Mouse (Mus musculus) erythroblast, embryonic 14.5 days (primary cell): ENCODE data around the gene Fzd7. TPM values are rescaled to one million over a fixed set of nuclear protein-coding genes. Genes with fewer than 3 reads are reported as not detected.

Experiments used
- H3K27me3 ChIP-seq: 2 replicates; pipeline ENCODE4 v1.6.1; 2012; ENCODE audit warnings: inconsistent platforms; ENCODE audit not compliant: control insufficient read depth
- H3K36me3 ChIP-seq: 2 replicates; pipeline ENCODE4 v1.6.1; 2012; ENCODE audit warnings: mild to moderate bottlenecking, inconsistent platforms; ENCODE audit not compliant: control insufficient read depth
- H3K4me1 ChIP-seq: 2 replicates; pipeline ENCODE4 v1.6.1; 2012; ENCODE audit warnings: inconsistent platforms; ENCODE audit not compliant: control insufficient read depth
- H3K4me3 ChIP-seq: replicated peaks from 2 replicates; pipeline ENCODE3; 2012; ENCODE audit warnings: moderate library complexity, mild to moderate bottlenecking, inconsistent platforms
- H3K9me3 ChIP-seq: 2 replicates; pipeline ENCODE4 v1.6.1; 2012; ENCODE audit warnings: low read length, inconsistent platforms, mixed read lengths; ENCODE audit not compliant: control insufficient read depth
- GATA1 ChIP-seq: IDR thresholded peaks from 2 replicates; pipeline ENCODE4 v1.6.1; 2012; ENCODE audit warnings: low read length, inconsistent platforms, mixed read lengths
- TAL1 ChIP-seq: IDR thresholded peaks from 3 replicates; pipeline ENCODE4 v1.6.1; 2012; ENCODE audit warnings: low read length, inconsistent platforms, mixed read lengths
- polyA plus RNA-seq: library from polyadenylated mRNA; stranded (reverse); fragments of >175 nt; gene quantifications from 2 replicates; pipeline ENCODE4 v1.2.3, GENCODE M21; 2012

Fzd7 gene
- polyA plus RNA-seq, 1 experiment: 0.02 TPM

- no peak for TF ChIP-seq TAL1
- TF ChIP-seq GATA1: no peak
- Histone ChIP-seq H3K4me1 (peaks cover 62% of the 10 kb centered on the region), H3K4me3 (no peak overlapping the region), H3K27me3 (peaks cover 13% of the 10 kb centered on the region), H3K9me3 (no peaks in the 10 kb centered on the region), H3K36me3 (peaks cover 2% of the 10 kb centered on the region; the same call in 1 of the 2 replicates)
Observed at GRCm38 (mm10) chr1:59488481-59488880, 6.3 kb downstream of the Fzd7 start.

GRCm38 (mm10) chr1:59488991-59489390 is 6.8 kb downstream of the Fzd7 start:
- peaks cover 61% of the 10 kb centered on the region for H3K4me1 ChIP-seq
- no peaks in the 10 kb centered on the region for H3K9me3 ChIP-seq
- peaks cover 8% of the 10 kb centered on the region for H3K27me3 ChIP-seq
- no peak for TF ChIP-seq GATA1
- no peak for TF ChIP-seq TAL1
- H3K36me3 ChIP-seq: no peaks in the 10 kb centered on the region; the same call in 1 of the 2 replicates
- no peak overlapping the region for H3K4me3 ChIP-seq

GRCm38 (mm10) chr1:59491517-59491916 is 9.3 kb downstream of the Fzd7 start:
- Histone ChIP-seq H3K27me3 (no peaks in the 10 kb centered on the region), H3K4me3 (no peak overlapping the region), H3K9me3 (no peaks in the 10 kb centered on the region), H3K36me3 (no peaks in the 10 kb centered on the region; the same call in 1 of the 2 replicates), H3K4me1 (peaks cover 51% of the 10 kb centered on the region)
- TF ChIP-seq GATA1 (no peak), TAL1 (no peak)

GRCm38 (mm10) chr1:59492432-59492831 is 10.2 kb downstream of the Fzd7 start:
- H3K4me1 ChIP-seq: peaks cover 45% of the 10 kb centered on the region

GRCm38 (mm10) chr1:59495970-59496369 is 13.7 kb downstream of the Fzd7 start:
- Histone ChIP-seq H3K4me3 (no peak overlapping the region), H3K27me3 (no peaks in the 10 kb centered on the region), H3K36me3 (no peaks in the 10 kb centered on the region), H3K4me1 (peaks cover 39% of the 10 kb centered on the region), H3K9me3 (no peaks in the 10 kb centered on the region)
- TF ChIP-seq GATA1: no peak
- no peak for TF ChIP-seq TAL1

More at GRCm38 (mm10) chr1:59492432-59492831, 10.2 kb downstream of the Fzd7 start:
- Histone ChIP-seq H3K9me3 (no peaks in the 10 kb centered on the region), H3K36me3 (no peaks in the 10 kb centered on the region; the same call in 1 of the 2 replicates), H3K27me3 (no peaks in the 10 kb centered on the region), H3K4me3 (no peak overlapping the region)
- no peak for TF ChIP-seq GATA1
- no peak for TF ChIP-seq TAL1

- H3K4me1 ChIP-seq: peaks cover 20% of the 10 kb centered on the region
- no peaks in the 10 kb centered on the region for H3K36me3 ChIP-seq
- no peak for TF ChIP-seq GATA1
- no peak for TF ChIP-seq TAL1
- no peaks in the 10 kb centered on the region for H3K9me3 ChIP-seq
- H3K4me3 ChIP-seq: no peak overlapping the region
- H3K27me3 ChIP-seq: no peaks in the 10 kb centered on the region
Observed at GRCm38 (mm10) chr1:59497741-59498613, 15.8 kb downstream of the Fzd7 start.

GRCm38 (mm10) chr1:59499327-59499726 is 17.1 kb downstream of the Fzd7 start:
- Histone ChIP-seq H3K36me3 (no peaks in the 10 kb centered on the region), H3K4me1 (peaks cover 12% of the 10 kb centered on the region), H3K27me3 (no peaks in the 10 kb centered on the region), H3K9me3 (no peaks in the 10 kb centered on the region), H3K4me3 (no peak overlapping the region)
- TF ChIP-seq GATA1: no peak
- no peak for TF ChIP-seq TAL1

- H3K9me3 ChIP-seq: no peaks in the 10 kb centered on the region
- no peak overlapping the region for H3K4me3 ChIP-seq
- TF ChIP-seq TAL1 (no peak), GATA1 (no peak)
- H3K36me3 ChIP-seq: no peaks in the 10 kb centered on the region
- peaks cover 12% of the 10 kb centered on the region for H3K4me1 ChIP-seq
- no peaks in the 10 kb centered on the region for H3K27me3 ChIP-seq
Observed at GRCm38 (mm10) chr1:59502355-59502754, 20.1 kb downstream of the Fzd7 start.

- TF ChIP-seq TAL1: no peak
- no peaks in the 10 kb centered on the region; the same call in 1 of the 2 replicates for H3K27me3 ChIP-seq
- no peaks in the 10 kb centered on the region for H3K36me3 ChIP-seq
- H3K4me1 ChIP-seq: peaks cover 3% of the 10 kb centered on the region; the same call in 1 of the 2 replicates
- H3K4me3 ChIP-seq: no peak overlapping the region
- no peaks in the 10 kb centered on the region for H3K9me3 ChIP-seq
Observed at GRCm38 (mm10) chr1:59503659-59504301, 21.6 kb downstream of the Fzd7 start.
